Mouse (Mus musculus) megakaryocyte-erythroid progenitor cell, adult 5-6 weeks (primary cell): Measurements from ENCODE around the gene Tgfbi. TPM values are rescaled to one million over a fixed set of nuclear protein-coding genes. Genes with fewer than 3 reads are reported as not detected.

Experiments used
- ATAC-seq: replicated peaks from 2 replicates; pipeline ENCODE4 v1.8.0; 2016; ENCODE audit warnings: mild to moderate bottlenecking, inconsistent platforms; ENCODE audit not compliant: severe bottlenecking, poor library complexity, low FRiP score, low TSS enrichment
- total RNA-seq, 2 experiments: library from RNA; stranded (forward) in 1 of 2; stranded (reverse) in 1 of 2; fragments of 200-1000, 215-1000 nt in 1 of 2; fragments of >200 nt in 1 of 2; fragmentation: Nextera tagmentation in 1 of 2; gene quantifications; 2 replicates each; pipeline ENCODE4 v1.2.3; 2014 to 2017

The Tgfbi gene
- total RNA-seq, 2 experiments from 2014 or later: 0.28 to 1.5 TPM

DNA sequence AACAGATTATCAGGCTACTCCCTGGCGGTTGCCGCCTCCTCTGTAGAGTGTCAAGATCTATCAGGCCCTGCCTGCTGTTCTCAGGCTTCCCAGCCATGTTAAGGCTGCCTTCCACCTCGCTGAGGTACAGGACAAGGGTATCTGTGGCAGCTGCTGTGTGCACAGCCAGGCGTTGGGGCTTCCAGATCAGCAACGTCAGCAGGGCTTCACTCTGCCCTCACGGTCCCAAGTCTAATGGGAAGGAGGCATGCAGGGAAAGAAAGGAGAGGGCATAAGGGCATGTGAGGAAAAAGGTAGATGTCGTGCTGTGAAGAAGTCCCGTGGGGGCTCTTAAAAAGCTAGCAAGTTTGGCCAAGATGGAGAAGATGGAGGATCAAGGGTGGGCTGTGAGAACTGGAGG lies 14.1 kb upstream of the Tgfbi start:
- ATAC-seq: no peak

DNA sequence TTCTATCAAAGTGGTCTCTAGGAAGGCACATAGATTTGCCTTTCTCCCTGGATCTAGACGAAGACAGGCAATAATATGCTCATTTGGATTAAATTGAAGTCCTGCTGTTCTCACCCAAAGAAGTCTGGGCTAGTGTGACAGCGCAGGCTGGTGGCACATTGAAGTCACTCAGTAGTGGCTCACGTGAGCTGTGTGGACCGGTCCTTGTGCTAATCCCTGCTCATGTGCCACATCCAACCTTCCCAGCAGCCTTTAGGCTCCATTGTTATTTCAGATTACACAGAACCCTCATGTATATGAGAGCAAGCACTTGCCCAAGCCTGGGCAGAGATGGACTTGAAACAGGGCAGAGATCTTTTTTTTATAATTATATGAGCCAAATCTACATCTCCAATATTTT lies 12.0 kb upstream of the Tgfbi start:
- ATAC-seq: no peak

DNA sequence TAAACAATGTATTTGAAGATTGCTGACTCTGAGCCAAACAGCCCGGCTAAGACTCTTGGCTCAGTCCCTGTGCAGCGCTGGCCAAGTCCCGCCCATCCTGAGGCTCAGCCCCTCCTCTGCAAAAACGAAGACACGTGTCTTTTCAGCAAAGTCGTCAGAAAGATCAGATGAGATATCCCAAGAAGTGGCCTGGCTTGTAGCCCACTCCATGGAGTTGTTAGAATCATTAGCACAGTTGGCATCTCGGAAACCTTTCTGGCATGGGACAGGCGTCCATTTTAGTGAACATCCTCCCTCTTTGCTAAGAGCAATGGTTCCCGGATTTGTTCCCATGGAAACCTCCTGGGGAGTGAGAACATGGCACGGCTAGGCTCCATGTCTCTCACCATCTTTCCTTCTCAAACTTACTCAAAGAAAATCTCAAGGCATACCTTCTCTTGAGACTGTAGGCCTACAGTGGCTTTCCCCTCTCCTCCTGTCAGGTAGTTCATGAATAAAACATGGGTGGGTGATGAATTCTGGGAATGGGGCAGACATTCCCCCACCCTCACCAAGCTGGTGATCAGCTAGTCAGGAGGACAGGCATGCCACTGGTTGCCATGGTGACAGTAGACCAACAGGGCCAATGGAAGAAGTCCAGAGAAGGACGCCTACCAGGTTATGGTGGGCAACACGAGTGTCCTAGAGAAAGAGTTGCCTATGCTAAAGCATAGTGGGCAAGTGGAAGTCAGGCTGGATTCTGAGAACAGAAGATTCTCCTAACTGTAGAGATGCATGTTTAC lies 11.3 kb upstream of the Tgfbi start:
- ATAC-seq: no peak

GRCm38 (mm10) chr13:56599511-56599910 lies 9.8 kb upstream of the Tgfbi start:
- no peak for ATAC-seq

DNA sequence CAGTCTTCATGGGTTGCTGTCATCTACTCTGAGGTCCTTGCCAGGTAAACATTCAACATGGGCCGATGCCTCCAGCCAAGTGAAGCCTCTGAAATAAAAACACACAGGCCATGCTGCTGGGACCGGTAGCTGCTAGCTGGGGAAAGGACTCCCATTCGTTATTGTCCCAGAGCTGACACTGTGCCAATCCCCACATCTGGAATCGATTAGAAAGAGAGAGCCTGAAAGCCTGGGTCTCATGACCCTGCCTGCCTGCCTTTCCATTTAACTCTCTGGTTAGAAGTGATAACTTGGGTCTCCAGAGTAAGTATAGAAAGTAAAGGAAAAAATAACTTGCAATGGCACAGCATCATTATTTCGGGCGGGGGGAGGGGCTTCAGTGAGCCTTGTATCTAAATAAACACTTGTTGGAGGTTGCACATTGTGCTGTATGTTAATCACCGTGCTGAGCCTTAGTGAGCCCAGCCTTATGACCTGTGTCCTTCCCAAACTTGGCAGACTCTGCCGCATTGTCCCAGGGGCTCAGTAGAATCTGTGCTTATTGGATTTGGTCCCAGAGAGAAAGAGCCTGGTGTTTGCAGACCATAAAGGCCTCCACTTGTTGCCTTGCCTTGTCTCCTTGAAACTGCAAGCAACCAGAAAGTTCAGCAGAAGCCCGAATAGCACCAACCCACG lies 9.0 kb upstream of the Tgfbi start:
- no peak for ATAC-seq

DNA sequence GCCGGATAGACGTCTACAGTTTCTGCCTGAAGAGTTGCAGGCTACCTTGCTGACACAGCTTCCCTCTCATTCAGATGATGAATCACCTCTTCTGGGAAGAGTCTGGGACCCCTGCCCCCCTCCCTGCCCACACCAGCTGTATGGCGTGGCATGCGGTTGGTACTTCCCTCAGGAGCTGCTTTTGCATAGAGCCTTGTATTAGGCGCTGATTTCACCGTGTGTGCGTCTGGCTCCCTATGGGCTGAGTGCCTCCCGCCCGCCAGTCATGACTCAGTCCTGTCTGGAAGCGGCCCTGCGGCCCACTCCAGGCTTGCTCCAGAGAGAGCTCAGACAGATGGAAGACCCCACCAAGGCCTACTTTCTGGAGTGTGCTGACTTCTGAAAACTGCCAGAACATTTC lies 8.1 kb upstream of the Tgfbi start:
- no peak for ATAC-seq

DNA sequence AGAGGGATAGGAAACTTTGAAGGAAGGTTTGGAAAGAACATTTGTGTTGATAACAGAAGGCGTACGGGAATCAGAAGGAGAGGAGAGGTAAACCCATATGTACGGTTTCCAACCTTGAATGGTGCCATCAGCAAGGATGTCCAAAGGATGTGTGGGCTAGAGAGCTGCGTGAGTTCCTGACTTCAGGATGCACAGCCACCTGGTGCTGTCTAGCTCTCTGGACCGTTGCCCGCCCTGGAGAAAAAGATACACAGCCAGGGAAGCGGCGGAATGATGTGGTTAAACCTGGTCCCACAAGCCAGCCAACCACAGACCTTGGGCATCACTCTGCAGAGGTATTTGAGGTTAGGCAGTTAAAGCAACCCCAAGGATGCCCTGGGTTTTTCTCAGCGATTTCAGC lies 3.8 kb upstream of the Tgfbi start:
- ATAC-seq: no peak

- no peak for ATAC-seq
These were observed 2.6 kb upstream of the Tgfbi start for GRCm38 (mm10) chr13:56606724-56607123.

GRCm38 (mm10) chr13:56607225-56607624 lies 2.1 kb upstream of the Tgfbi start:
- ATAC-seq: no peak

DNA sequence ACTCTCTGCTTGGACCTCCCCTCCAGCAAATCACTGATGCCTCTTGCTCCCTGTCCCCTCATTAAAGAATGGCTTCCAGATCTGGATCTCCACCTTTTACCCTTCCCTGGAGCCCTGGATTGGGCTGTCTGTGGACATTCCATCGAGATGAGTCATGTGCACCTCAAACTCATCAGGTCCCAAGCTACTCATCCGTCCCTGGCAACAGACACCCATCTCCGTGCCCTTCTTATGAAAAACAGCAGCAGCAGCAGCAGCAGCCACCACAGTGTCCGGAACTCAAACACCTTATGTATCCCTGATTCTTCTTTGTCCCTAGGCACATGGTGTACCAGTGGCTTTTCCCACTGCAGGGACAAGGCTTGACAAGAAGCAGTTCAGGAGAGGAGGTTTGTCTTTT lies 1.5 kb upstream of the Tgfbi start:
- ATAC-seq: no peak

- no peak for ATAC-seq
These were observed 1.8 kb downstream of the Tgfbi start for GRCm38 (mm10) chr13:56611129-56611528.

DNA sequence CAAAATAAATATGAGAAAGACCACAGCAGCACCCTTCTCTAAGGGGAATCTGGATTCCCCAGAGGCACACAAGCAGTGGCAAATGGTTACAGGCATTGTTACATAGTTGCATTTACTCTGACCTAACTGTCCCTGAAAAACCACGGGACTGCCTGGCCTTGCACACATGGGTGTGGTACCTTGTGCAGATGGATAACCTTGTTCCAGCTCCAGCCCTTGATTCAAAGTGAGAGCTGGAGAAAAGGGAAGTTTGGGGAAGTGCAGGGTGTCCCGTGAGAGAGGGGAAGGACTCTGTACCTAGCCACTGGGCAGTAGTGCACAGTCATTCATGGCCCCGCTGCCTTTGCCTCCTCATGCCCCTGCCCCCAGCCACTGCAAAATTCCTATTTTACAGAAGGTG lies 2.4 kb downstream of the Tgfbi start:
- no peak for ATAC-seq

DNA sequence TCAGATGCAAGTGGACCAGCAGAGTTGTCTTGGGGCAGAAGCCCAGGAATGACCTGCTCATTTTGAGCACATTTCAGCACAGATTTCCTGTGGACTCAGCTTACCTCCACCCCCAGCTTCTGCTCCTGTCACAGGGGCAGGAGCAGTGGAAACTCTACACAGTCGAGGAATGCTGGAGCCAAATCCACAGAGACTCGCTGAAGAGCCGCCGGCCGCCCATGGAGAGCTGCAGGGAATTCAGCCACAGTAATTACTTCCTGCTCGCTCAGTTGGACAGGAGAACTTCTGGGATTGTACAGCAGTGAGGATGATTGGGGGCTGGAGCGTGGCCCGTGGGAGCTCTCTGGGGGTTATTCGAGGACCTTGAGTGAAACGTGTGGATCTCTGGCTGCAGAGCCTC lies 3.0 kb downstream of the Tgfbi start:
- ATAC-seq: no peak

- ATAC-seq: no peak
These were observed 4.2 kb downstream of the Tgfbi start for GRCm38 (mm10) chr13:56613366-56613998.

GRCm38 (mm10) chr13:56614768-56615167 lies 5.4 kb downstream of the Tgfbi start:
- no peak for ATAC-seq

DNA sequence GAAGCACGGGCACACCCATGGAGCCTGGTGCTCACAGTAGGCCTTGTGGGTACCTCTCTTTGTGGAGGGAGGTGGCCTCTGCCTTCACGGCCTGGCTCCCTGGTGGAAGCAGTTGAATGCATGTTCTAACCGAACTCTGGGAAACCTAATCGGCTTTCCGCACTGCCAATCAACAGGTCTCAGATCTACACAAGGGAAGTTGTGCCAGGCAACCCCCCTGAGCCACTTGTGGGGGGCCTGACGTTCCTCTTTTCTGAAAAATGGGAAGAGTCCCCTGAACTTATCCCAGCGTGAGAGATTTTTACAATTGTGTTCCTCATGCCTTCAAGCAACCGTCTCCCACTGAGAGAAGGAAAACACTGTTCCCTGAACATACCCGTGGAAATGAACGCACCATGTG lies 5.9 kb downstream of the Tgfbi start:
- no peak for ATAC-seq

DNA sequence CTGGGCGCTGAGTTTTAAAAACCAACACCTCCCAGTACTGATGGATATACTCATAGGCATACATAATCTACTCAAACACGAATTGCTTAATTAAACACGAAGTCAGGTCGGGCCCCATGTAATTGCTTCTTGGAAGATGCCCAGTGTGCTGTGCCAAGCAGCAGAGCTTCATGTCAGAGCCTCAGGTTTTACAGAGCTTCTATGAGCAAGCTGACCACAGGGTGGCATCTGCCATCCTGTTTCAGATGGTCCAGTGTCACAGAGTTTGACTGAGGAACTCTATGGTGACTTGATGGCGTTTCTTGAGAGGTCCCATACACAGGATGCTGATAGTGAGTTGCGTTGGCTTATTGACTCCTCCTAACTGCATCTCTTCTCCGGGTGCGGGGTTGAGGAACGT lies 6.5 kb downstream of the Tgfbi start:
- no peak for ATAC-seq

- ATAC-seq: no peak
These were observed 7.1 kb downstream of the Tgfbi start for GRCm38 (mm10) chr13:56616386-56616785.

GRCm38 (mm10) chr13:56617197-56617596 lies 7.9 kb downstream of the Tgfbi start:
- ATAC-seq: no peak

DNA sequence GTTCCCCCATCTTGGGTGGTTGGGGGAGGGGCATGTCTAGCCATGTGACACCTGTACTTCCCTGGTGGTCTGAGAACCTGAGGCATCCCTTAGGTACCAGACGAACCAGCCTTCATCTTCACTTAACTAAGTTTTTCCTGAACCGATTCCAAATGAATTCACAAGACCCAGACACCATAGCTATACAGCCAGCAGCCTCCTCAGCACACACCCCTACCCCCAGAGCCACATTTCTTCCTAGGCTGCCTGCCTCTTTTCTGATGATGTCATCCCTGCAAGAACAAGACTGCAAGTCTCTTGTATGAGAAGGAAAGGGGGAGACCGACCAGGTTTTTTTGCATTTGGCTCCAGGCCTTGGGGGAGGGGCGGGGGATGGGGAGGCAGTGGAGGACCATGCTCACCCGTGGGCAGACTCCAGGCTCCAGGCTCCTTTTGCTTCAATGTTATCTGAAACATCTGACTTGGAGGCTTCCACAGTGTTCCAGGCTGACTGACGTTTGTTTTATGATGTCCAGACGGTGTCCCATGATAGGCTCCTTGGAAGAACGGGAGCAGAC lies 13.0 kb downstream of the Tgfbi start:
- no peak for ATAC-seq

GRCm38 (mm10) chr13:56626524-56626923 lies 17.2 kb downstream of the Tgfbi start:
- ATAC-seq: no peak
